Mouse (Mus musculus) embryo, embryonic 11 days (tissue): ENCODE measurements at regions not wholly inside any gene's neighbourhood (a gene's known extent, or its start where the extent isn't known, plus 50 kb on each side); places are given as distances from the start of the nearest gene placed in this dataset.
"Not testable (repeated sequence)": the region's sequence is repeated elsewhere in the genome, so short reads cannot be mapped to it uniquely, and the experiment has no call there.

Experiments
- DNase-seq: peaks from one replicate; pipeline ENCODE4 v3.0.0-alpha.2; 2015

DNA sequence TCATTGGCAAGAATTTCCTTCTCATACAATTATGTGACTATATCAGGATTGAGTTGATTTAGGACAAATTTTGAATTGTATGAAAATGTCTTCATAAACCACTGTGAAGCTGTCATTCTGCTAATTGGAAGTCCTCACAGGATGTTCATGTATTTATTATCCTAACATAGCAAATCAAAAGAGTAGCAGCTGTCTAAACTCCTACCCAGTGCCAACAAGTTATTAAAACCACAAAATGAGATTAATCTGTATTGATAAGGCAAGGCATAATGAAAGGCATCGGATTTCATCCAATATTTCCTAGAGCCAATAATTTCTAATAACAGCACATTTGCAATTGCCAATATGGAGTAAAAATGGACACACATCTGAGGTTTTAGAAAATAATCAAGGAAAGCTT is 217.6 kb upstream of the Tmprss15 start:
- DNase-seq, result no peak

DNA sequence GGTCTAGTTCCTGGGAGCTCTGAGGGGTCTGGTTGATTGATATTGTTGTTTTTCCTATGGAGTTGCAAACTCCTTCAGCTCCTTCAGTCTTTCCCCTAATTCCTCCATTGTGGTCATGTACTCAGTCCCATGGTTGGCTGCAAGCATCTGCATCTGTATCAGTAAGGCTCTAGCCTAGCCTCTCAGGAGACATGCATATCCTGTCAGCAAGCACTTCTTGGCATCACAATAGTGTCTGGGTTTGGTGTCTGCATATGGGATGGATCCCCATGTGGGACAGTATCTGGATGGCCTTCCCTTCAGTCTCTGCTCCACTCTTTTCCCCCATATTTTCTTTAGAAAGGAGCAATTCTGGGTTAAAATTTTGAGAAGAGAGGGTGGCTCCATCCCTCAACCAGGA is 205.7 kb upstream of the Tmprss15 start:
- DNase-seq, result not testable (repeated sequence)

DNA sequence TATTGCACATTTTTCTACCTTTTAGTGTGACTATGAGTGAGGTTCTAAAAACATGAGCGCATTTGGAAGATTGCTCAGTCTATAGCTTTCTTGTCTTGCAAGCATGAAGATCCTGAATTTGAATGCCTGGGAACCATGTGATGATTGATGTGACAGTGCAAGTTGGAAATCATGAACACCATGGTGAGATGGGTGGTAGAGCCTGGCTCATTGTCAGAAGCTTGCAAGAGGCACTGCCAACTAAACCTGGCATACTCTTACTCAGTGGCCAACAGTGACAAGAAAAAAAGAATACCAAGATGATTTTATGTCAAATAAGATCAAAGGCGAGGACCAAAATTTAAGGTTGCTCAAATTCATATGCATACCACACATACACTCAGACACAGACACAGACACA is 188.1 kb upstream of the Tmprss15 start:
- DNase-seq, result no peak

DNA sequence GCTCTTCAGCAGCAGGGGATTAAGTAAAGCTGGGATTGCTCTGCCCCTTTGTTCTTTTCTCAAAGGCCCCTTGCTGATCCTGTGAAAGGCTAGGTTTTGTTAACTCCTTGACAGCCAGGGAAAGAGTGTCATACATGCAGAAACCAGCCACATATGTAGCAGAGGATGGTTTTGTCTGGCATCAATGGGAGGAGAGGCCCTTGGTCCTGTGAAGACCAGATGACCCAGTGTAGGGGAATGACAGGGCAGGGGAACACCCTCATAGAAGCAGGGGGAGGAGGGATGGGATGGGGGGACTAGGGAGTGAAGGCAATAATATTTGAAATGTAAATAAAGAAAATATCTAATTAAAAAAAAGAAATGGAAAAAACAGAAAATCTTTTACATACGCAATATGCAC is 165.6 kb upstream of the Tmprss15 start:
- peak; percentile 2 for DNase-seq

DNA sequence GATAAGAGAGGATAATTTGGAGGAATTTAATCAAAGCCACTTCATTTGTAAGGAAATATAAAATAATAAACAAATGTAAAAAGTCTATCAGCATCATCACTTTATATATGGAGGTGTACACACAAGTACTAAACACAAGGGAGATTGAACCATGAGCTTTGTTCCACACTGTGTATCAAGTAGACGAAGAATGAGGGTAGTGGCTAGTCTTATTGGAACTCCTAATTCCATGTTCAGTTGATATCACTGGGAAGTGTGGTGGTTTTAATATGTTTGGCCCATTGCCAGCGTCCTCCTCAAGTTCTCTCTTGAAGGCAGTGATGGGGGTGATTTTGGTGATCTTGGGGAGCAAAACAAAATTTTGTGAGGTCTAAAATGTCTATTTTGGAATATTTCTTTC is 165.2 kb upstream of the Tmprss15 start:
- no peak for DNase-seq

DNA sequence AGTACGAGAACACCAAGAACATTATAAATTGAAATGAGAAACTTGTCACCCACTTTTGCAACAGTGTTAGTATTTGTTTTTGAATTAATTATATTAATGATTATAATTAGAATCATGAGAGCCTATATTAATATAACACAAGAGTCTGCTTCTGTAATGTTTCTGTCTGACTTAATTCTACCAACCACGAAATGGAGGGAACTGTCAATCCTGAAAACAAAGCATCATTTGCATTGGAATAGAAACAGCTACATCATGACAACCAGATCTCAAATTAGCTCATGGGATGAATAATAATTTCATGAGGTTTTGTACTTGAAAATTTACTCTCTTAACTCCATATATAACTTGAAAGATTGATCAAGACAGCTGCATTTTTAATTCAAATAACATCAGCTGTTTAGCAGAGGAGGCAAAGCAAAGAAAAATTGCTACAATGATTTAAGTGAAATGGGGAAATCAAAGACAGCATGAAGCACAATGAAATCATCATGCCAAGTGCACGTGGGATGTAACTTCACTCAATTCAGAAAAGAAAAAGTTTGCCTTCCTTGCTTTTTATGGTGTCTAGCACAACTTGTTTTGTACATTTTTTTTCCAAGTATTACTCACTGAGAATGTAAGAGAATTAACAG is 150.1 kb upstream of the Tmprss15 start:
- no peak for DNase-seq

DNA sequence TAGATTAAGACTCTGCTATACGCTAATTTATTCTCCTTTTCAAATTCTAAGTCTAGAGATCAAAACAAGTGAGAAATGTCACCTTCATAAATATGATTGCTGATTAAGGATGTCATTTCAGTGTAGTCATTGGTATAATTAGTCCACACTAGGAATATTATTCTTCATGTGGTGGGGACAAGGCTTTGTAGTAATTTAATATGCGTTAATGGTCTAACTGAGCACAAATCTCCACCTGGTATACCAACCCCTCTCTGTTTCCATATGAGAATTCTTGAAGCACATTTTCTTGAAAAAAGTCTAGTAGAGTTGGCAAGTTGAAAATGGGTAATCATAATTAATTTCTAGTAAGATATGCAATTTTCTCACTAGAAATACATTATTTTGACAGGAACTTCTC is 149.3 kb upstream of the Tmprss15 start:
- DNase-seq, result no peak

DNA sequence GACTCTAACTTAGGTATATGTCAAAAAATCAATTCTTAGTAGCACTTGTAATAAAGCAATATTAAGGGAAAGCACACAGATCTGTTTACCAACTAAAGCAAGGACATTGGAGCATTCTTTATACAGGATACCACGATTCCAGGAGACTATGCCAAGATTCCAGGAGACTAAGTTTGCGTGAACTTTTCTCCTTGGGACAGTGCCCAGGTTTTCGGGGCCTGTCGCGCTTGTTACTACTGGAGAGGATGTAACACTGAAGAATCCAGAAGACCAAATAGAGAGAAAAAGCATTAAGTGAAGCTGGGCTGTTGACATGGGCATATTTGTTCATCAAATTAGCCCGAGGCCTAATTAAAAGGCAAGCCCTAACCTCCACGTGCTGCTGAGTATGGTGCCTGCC is 100.3 kb upstream of the Tmprss15 start:
- DNase-seq, result no peak

DNA sequence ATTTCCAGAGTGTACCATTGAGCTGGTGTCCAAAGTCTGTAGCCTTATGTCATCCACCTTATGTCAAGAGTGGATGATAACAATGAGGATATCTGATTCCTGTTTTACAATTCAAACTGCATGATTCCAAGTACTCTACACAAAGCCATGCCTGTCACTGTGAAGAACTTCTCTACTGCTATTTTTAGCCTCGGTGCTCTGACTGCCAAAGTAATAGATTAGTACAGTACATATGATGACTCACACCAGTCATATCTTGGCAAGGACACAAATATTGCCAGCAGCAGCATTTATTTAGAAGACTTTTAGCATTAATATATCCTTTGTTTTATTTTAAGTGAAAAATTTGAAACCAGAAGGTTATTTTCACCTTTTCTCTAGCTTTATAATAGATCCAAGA is 95.6 kb upstream of the Tmprss15 start:
- no peak for DNase-seq

DNA sequence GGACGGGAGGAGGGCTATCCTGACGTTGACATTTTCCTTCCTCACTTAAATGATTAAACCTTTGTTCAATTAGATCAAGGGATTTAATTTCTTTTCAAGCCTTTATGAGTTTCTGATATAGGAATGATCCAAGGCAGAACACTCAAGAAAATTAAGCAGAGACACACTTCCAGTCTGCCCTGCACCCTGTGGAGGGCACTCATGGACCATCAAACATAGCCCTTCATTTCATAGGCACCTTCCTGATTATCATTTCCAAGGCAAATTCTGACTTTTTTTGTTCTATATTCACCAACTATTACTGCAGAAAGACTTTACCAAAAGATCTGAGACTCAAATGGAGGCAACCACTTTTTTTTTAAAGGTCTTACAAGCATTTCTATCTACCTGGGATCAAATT is 91.6 kb upstream of the Tmprss15 start:
- DNase-seq, result peak; percentile 5

DNA sequence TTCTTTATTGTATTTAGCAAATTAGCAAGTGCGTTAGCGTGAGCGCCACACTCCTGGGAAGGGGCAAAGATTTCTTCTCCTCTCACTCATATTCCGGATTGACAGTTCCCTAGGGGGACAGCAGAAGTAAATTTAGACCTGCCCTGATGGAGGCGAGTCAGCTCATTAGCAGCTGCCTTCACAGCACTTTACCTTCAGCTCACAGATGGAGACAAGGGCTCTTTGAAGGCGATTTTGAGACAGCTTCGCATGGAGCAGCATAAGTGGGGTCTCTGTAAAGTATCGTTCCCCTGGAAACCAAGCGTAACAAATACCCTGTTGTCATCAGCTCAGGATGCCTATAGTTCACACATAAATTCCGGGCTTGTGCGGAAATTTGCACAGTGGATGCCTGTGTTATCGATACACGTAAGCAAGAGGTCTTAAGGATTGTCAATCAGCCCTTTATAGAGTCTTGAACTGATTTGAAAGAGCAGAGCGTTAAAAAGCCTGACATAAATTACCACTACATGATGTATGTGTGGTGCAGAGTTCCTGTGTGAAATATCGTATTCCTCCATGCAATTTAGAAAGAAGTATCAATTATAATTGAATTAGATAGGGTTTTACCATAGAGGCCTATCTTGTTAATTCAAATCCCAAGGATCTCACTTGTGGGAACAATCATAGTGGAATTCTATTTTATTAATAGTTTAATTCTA is 86.6 kb upstream of the Tmprss15 start:
- peak; percentile 49 for DNase-seq

DNA sequence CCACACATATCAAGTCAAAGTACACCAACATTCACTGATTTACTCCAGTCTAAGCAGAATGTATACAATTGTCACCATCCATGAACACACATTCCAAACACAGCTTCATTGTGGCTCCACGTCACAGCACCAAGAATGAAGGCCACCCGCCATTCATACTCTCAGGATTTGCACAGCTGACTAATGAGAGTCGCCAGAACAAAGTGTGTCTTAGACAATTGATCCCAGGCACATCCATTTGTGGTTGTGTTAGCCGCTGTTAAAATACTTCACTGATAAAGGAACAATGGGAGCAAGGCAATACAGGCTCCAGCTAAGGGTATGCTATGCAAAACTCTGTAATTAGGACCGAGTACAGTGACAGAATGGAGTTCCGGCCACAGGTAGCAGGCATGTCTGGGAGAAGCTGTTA is 85.9 kb upstream of the Tmprss15 start:
- DNase-seq, result peak; percentile 15

DNA sequence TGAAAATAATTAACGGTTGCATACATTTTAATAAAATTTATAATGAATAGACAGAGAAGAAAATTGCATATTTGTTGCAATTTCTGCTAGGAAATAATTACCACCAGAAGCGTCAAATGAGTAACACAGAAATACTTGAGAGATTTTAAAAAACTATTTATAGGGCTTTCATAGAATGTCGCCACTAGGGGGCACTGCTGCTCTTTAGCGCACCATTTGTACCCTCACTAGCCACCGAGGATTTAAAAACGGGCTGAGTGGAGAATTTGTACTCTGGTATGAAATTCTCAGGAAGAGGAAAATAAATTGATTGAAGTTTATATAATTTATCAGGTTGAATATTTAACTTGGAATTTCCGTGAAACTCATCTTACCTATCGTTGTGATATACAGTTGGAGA is 77.3 kb upstream of the Tmprss15 start:
- peak; percentile 85 for DNase-seq

DNA sequence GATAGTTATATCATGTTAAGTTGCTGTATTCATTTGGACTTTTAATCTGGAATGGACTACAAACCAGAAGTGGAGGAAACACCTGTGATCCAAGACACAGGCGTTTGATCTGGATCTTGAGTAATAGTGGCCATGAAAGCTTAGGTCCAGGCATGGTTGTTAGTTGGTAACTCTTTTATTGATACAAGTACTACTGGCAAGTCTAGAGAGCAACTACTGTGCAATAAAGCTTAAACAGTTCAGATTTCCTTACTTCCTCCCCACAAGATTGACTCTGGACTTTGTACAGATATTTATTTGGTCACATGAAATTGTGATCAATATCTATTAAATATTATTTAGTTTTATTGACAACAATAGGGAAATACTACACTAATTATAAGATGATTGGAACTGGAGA is 51.9 kb upstream of the Tmprss15 start:
- DNase-seq, result no peak
